Mouse (Mus musculus): ENCODE results near the gene Etv6. TPM values are rescaled to one million over a fixed set of nuclear protein-coding genes. Genes with fewer than 3 reads are reported as not detected.

Gene Etv6
- polyA plus RNA-seq, 1 experiment from 2014 or later: 5.9 TPM

DNA sequence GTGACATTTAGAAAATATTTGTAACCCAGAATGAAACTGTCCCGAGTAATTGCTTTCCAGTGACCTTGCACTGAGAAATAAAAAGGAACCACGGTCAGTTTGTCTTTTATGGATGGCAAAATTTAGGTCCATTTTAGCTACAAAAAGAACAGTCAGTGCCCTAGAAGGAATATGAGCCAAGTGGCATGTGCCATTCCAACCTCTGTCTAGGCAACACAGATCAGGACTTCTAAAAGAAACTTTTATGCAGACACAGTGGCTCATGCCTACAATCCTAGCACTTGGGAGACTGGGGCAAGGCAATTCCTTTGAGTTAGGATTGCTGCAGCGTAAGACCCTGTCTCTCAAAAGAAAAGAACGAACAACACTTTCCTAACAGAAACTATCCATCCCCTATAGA, 208.6 kb downstream of the Etv6 start:
- no peaks in the 10 kb centered on the region for H3K4me1 ChIP-seq (replicated peaks; ENCODE audit: control insufficient read depth, insufficient read depth)
- H3K4me2 ChIP-seq (replicated peaks; ENCODE audit: low read depth): no peak overlapping the region
- H3K27ac ChIP-seq (replicated peaks): no peak overlapping the region
- no peak overlapping the region for H3K9ac ChIP-seq (ENCODE audit: low read length)
- no peaks in the 10 kb centered on the region for H3K9me3 ChIP-seq (ENCODE audit: control insufficient read depth, low read length)
- WGBS: 90% methylated on average over 4 of the region's 4 CpGs
- ATAC-seq (ENCODE audit: low FRiP score, low TSS enrichment): no peak
- H3K27me3 ChIP-seq (ENCODE audit: control insufficient read depth, insufficient read depth, low read length): no peaks in the 10 kb centered on the region
- DNase-seq (ENCODE audit: low spot score): no peak
- no peak for TF ChIP-seq CTCF (IDR thresholded peaks at IDR 0.05; ENCODE audit: low read depth)
- no peak overlapping the region for H3K4me3 ChIP-seq (ENCODE audit: low read depth, low read length)
- H3K36me3 ChIP-seq (ENCODE audit: control insufficient read depth, insufficient read depth, low read length): no peaks in the 10 kb centered on the region

DNA sequence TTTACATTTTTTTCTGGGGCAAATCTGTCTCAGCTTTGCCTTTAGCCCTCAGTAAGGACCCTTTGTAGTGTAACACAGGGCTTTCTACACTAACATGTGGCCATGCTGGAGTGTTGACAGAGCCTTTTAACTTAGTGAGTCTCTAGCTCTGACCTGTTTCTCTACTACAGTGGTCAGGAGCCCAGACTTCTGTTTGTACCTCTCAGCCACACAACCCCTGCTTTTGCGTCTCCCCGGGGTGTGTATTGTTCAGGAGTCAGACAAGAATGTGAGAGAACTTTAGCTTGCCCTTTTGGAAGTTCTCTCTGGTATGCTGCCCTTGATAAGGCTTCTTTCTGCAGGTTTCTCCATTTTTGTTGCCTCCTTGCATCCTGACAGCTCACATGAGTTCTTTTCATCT, 210.6 kb downstream of the Etv6 start:
- TF ChIP-seq EP300 (optimal IDR thresholded peaks at IDR 0.05): no peak
- no peak for TF ChIP-seq CTCF (IDR thresholded peaks at IDR 0.05; ENCODE audit: low read depth)
- Histone ChIP-seq H3K27ac (replicated peaks) (no peak overlapping the region), H3K9me3 (ENCODE audit: control insufficient read depth, low read length) (no peaks in the 10 kb centered on the region), H3K9ac (ENCODE audit: low read length) (no peak overlapping the region), H3K27me3 (ENCODE audit: control insufficient read depth, insufficient read depth, low read length) (no peaks in the 10 kb centered on the region), H3K4me3 (ENCODE audit: low read depth, low read length) (no peak overlapping the region), H3K36me3 (ENCODE audit: control insufficient read depth, insufficient read depth, low read length) (0 out of 2 replicates have a peak, but pooled peaks cover 3% of the 10 kb centered on the region), H3K4me1 (replicated peaks; ENCODE audit: control insufficient read depth, insufficient read depth) (no peaks in the 10 kb centered on the region), H3K4me2 (replicated peaks; ENCODE audit: low read depth) (no peak overlapping the region)
- WGBS: 55% methylated on average over 2 of the region's 2 CpGs
- no peak for DNase-seq (ENCODE audit: low spot score)
- no peak for ATAC-seq (ENCODE audit: low FRiP score, low TSS enrichment)

DNA sequence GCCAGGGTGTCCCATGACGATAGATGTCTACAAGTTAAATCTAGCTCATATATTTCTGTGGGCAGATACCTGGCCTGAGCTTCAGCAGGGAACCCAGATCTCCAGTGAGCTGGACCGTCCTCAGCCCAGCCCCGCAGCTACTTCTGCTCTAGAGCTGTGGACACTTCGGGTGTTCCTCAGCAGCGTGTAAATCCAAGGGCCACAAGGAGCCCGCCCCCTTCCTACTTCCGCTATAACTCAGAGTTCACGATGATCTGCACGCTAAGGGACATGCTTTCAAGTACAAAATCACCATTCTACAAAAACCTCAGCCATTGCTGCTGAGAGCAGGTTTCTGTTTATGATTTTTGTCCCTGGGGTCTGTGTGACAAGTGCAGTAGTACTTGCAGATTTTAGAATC, 211.8 kb downstream of the Etv6 start:
- DNase-seq (ENCODE audit: low spot score): no peak
- Histone ChIP-seq H3K27me3 (ENCODE audit: control insufficient read depth, insufficient read depth, low read length) (no peaks in the 10 kb centered on the region), H3K9ac (ENCODE audit: low read length) (no peak overlapping the region), H3K9me3 (ENCODE audit: control insufficient read depth, low read length) (no peaks in the 10 kb centered on the region), H3K27ac (replicated peaks) (no peak overlapping the region), H3K4me3 (ENCODE audit: low read depth, low read length) (no peak overlapping the region), H3K4me2 (replicated peaks; ENCODE audit: low read depth) (no peak overlapping the region), H3K36me3 (ENCODE audit: control insufficient read depth, insufficient read depth, low read length) (0 out of 2 replicates have a peak, but pooled peaks cover 3% of the 10 kb centered on the region), H3K4me1 (replicated peaks; ENCODE audit: control insufficient read depth, insufficient read depth) (no peaks in the 10 kb centered on the region)
- ATAC-seq (ENCODE audit: low FRiP score, low TSS enrichment): no peak
- WGBS: 80% methylated on average over 9 of the region's 9 CpGs
- TF ChIP-seq EP300 (optimal IDR thresholded peaks at IDR 0.05) (no peak), CTCF (IDR thresholded peaks at IDR 0.05; ENCODE audit: low read depth) (no peak)

DNA sequence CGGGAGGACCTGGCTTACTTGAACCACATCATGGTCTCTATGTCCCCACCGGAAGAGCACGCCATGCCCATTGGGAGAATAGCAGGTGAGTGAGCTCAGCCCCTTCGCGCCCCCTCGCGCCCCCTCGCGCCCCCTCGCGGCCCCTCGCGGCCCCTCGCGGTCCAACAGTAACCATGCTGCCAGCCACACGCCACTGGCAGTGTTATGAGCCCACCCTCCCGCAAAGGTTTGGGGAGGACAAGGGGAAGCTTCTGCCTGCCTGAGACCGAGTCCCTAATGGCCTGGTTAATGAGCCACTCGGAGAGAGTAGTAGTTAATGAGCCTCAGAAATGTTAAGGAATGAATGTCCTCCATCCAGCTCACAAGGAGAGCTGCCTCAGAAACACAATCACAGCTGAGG, 213.2 kb downstream of the Etv6 start:
- Histone ChIP-seq H3K4me3 (ENCODE audit: low read depth, low read length) (no peak overlapping the region), H3K27me3 (ENCODE audit: control insufficient read depth, insufficient read depth, low read length) (no peaks in the 10 kb centered on the region), H3K27ac (replicated peaks) (no peak overlapping the region), H3K9me3 (ENCODE audit: control insufficient read depth, low read length) (no peaks in the 10 kb centered on the region), H3K9ac (ENCODE audit: low read length) (no peak overlapping the region), H3K4me2 (replicated peaks; ENCODE audit: low read depth) (no peak overlapping the region), H3K4me1 (replicated peaks; ENCODE audit: control insufficient read depth, insufficient read depth) (no peaks in the 10 kb centered on the region), H3K36me3 (ENCODE audit: control insufficient read depth, insufficient read depth, low read length) (0 out of 2 replicates have a peak, but pooled peaks cover 3% of the 10 kb centered on the region)
- no peak for TF ChIP-seq EP300 (optimal IDR thresholded peaks at IDR 0.05)
- no peak for TF ChIP-seq CTCF (IDR thresholded peaks at IDR 0.05; ENCODE audit: low read depth)
- DNase-seq (ENCODE audit: low spot score) (no peak), ATAC-seq (ENCODE audit: low FRiP score, low TSS enrichment) (no peak)
- 93% methylated on average over 19 of the region's 19 CpGs for WGBS

DNA sequence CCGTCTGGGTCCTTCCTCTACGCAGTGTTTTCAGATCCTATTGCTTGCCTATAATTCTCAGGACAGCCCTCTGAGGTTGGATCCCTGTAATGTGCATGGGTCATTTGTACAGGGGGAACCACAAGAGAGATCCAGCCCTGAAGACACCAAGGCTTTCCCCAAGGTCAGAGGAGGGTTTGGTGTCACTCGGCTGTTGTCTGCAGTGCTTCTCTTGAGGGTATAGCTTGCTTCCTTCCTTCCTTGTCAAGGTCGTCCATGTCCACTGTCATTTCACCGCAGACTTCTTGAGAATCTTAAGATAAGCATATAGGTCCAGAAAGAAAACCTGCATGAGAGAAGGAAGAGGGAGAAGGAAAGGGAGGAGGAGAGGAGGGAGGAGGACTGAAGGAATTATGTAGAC, 215.3 kb downstream of the Etv6 start:
- H3K4me1 ChIP-seq (replicated peaks; ENCODE audit: control insufficient read depth, insufficient read depth): peaks cover 3% of the 10 kb centered on the region; the same call in 1 of the 2 replicates
- H3K4me2 ChIP-seq (replicated peaks; ENCODE audit: low read depth): no peak overlapping the region
- 0 out of 2 replicates have a peak, but pooled peaks cover 3% of the 10 kb centered on the region for H3K36me3 ChIP-seq (ENCODE audit: control insufficient read depth, insufficient read depth, low read length)
- DNase-seq (ENCODE audit: low spot score): no peak
- H3K9me3 ChIP-seq (ENCODE audit: control insufficient read depth, low read length): no peaks in the 10 kb centered on the region
- H3K9ac ChIP-seq (ENCODE audit: low read length): no peak overlapping the region
- TF ChIP-seq EP300 (optimal IDR thresholded peaks at IDR 0.05) (no peak), CTCF (IDR thresholded peaks at IDR 0.05; ENCODE audit: low read depth) (no peak)
- WGBS: 83% methylated on average over 5 of the region's 5 CpGs
- no peak for ATAC-seq (ENCODE audit: low FRiP score, low TSS enrichment)
- no peaks in the 10 kb centered on the region for H3K27me3 ChIP-seq (ENCODE audit: control insufficient read depth, insufficient read depth, low read length)
- no peak overlapping the region for H3K27ac ChIP-seq (replicated peaks)
- H3K4me3 ChIP-seq (ENCODE audit: low read depth, low read length): no peak overlapping the region

DNA sequence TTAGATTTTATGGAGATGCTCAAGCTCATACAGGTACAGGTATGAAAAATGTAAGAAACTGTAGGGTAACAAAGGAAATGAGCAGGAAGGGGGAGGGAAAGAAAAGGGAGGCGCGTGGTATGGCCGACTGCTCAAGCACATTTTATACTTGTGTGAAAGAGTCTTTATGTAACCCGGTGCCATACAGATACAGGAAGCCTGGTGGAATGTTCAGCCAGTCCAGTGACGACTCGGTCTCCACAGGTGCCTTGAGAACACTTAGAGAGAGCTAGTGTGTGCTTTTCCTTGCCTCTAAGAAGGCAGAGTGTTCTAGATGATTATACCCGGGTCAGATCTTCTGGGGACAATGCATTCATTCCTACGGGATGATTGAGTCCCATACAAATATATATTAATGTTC, 215.9 kb downstream of the Etv6 start:
- Histone ChIP-seq H3K4me3 (ENCODE audit: low read depth, low read length) (no peak overlapping the region), H3K9ac (ENCODE audit: low read length) (no peak overlapping the region), H3K36me3 (ENCODE audit: control insufficient read depth, insufficient read depth, low read length) (0 out of 2 replicates have a peak, but pooled peaks cover 3% of the 10 kb centered on the region), H3K9me3 (ENCODE audit: control insufficient read depth, low read length) (no peaks in the 10 kb centered on the region), H3K27me3 (ENCODE audit: control insufficient read depth, insufficient read depth, low read length) (no peaks in the 10 kb centered on the region), H3K4me2 (replicated peaks; ENCODE audit: low read depth) (no peak overlapping the region), H3K27ac (replicated peaks) (no peak overlapping the region), H3K4me1 (replicated peaks; ENCODE audit: control insufficient read depth, insufficient read depth) (peaks cover 5% of the 10 kb centered on the region; the same call in 1 of the 2 replicates)
- TF ChIP-seq EP300 (optimal IDR thresholded peaks at IDR 0.05) (no peak), CTCF (IDR thresholded peaks at IDR 0.05; ENCODE audit: low read depth) (no peak)
- 57% methylated on average over 8 of the region's 8 CpGs for WGBS
- ATAC-seq (ENCODE audit: low FRiP score, low TSS enrichment) (no peak), DNase-seq (ENCODE audit: low spot score) (no peak)
